Mouse (Mus musculus) layer of hippocampus, adult 9-11 months (tissue): ENCODE measurements around the gene 4933436I01Rik.

ENCODE experiments used
- DNase-seq: peaks from one replicate; pipeline ENCODE4 v3.0.0; 2022

The 4933436I01Rik gene

DNA sequence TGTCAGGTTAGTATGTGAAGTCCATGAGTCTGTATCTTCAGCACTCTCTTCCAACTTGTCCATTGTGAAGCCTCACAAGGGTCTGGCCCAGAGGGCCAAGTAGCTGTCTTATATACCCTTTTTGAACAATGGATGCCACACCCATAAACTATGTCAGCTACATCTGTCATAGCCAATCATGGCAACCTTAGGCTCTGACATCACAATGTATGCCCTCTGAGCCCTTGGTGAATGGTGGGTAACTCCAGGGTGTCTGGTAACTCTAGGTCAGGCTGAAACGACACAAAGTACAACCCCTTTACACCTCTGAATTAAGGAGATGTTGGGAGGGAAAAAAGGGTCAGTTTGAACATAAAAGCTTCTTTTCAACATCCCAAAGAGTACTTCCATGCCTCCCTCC is at the start of gene 4933436I01Rik:
TSS of gene 4933436I01Rik (minus strand) at position 101 of the 400 bp plus-strand sequence.
- DNase-seq: no peak

DNA sequence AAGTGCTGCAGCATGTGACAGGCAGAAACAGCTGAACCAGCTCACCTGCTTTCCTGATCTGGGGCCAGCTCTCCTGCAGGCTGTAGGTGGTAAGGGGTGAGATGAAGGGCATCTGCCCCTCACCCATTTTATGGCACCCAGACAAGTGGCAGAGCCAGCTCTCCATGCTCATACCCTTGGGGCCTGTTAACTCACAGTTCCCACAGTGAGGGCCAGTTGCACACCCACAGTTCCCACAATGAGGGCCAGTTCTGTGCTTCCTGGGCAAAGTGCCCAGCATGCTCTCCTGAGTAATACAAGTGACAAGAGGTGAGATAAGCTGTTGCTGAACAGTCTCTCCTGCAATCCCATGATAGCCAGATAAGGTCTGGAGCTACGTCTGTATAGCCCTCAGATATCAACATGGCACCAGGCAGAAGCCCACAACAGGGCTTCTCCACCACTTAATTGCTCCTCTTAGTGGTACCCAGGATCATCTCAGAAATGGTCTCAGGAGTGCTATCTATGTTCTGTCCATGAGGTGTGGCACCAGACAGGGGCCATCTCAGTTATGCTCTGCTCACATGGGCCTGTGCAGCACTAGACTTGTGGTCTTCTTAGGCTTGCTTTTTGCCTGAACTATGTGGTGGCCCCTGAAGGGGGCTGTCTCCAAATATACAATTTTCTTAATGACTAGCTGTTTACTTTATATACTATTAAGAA is 3.7 kb upstream of the 4933436I01Rik start:
- DNase-seq: no peak

DNA sequence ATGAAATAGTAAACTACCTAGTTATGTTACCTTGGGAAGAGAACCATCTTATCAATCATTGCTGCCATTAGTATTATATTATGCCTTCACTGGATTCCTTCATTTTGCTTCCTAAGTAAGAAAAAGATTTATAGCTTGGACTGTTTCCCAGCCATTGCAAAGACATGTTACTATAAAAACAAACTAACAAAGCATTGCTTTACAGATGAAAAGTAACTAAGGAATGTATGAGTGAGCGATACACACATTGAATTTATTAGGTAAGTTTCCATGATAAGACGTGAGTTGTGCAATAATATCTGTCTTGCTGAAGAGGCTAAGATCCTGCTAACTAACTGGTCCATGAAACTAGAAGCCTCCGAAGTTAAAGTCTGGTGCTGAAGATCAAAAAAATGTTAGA is 37.8 kb downstream of the 4933436I01Rik start:
- no peak for DNase-seq
